Mouse (Mus musculus): Measurements from ENCODE around the gene Kcnmb3. TPM values are rescaled to one million over a fixed set of nuclear protein-coding genes. Genes with fewer than 3 reads are reported as not detected.

The Kcnmb3 gene
- polyA plus RNA-seq (2012; rRNA removed; ENCODE audit: low replicate concordance): 0.10 TPM in 1 of 2 replicates, not detected in the other

DNA sequence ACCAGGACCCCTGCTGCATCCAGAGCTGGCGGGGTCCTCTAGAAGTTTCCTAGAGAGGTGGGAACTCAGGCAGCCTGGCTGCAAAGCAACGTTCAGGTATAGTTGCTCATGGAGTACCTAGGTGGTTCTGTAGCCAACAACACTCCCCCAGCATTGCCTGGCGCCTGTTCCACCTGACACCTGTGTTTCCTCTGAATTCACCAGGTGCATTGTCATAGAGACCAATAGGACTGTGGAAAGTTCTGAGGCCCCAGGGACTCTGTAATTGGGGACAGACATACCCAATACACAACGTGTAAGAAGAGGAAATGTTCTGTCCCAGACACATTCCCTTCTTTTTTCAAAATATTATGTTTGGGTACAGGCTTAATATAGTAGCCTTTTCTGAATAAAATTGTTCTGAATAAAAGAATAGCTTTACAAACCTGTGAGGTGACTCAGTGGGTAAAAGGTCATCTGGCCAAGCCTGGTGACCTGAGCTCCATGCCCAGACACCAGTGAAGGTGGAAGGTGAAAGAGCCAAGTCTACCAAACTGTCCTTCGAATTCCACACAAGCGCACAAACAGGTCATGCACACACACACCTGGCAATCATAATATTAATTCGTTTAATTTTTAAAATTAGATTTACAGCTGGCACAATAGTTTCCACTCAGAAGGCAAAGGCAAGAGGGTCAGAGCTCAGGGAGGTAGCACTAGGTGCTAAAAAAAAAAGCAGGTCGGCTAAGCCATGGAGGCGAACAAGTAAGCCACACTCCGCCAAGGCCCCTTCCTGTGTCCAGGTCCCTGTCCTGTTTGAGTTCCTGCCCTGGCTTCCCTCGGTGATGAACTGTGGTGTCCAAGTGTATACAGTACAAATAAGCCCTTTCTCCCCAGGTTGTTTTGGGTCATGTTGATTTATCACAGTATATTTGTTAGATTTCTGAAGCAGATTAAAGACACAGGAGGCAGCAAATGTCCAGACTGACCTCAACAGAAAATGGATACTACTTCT is at the start of gene Kcnmb3:
TSS of gene Kcnmb3 (minus strand) at position 135 of the 994 bp plus-strand sequence.

DNA sequence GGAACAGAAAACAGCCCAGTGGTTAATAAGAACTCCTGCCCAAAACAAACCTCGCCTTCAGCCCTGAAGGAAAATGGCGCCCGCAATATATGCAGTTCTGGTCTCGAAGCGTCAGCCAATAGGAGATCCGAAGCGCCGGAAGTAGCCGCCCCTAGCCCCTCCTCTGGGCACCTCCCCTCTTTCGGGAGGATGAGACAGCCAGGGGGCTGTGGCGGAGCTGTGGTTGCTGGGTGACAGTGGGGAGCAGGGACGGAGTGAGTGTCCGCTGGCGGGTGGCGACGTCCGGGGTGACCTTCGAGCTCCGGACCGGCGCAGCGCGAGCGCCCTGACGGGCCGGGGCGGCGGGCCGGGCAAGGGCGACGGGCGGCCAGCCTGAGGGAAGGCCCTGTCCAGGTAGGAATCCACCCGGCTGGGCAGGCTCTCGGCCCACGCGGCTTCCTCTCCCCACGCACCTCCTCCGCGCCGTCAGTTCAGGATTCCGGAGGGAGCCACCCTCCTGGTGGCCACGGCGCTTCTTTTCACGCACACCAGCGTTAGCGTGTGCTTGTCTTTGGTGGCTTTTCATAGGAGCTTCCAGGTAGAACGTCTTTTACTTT is 37.4 kb upstream of the Kcnmb3 start, which contains the start of gene Mfn1:
TSS of gene Mfn1 (plus strand) at position 163 of the 596 bp plus-strand sequence.

DNA sequence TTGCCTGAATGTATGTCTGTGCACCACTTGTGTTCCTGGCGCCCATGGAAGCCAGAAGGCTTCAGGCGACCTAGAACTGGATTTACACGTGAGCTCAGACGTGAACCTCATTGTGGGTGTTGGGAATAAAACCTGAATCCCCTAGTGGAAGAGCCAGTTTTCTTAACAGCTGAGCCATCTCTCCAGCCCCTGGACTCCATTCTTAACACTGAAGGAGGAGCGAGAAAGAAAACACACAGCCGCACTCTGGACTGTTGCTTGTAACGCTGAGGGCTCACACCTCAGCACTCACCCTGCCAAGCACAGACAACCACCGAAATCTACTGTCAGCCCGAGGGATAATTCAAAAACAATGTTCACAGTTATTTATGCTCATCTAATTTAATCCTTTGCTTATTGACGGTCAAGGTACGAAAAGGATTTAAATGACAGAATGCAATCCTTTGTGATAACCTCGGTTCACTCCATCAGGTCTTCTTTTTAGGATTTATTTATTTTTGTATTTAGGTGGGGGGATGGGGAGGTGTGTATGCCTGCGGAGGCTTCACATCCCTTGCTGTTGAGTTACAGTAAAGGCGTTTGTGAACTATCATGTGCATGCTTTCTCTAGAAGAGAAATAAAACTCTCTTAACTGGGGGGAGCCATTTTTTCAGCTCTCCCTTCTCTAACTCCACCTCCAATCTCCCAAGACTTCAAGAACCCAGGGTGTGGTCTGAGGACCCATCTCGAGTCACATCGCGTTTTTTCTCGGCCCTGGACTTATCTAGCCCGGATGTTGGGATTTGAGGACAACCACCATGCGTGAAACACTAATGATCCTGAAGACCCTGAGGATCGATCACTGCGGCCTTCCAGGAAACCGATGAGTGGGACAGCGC is 17.7 kb upstream of the Kcnmb3 start, which contains the start of gene Zfp639:
TSS of gene Zfp639 (plus strand) at position 764 of the 879 bp plus-strand sequence.

Other genes starting within 250 kb of the Kcnmb3 start
- 9.7 and 10.3 TPM in 2 replicates for gene Zmat3, start 126.2 kb downstream of the Kcnmb3 start, polyA plus RNA-seq (2012; rRNA removed; ENCODE audit: low replicate concordance)
- gene Pik3ca, start 94.6 kb downstream of the Kcnmb3 start, polyA plus RNA-seq (2012; rRNA removed; ENCODE audit: low replicate concordance): 3.4 and 9.5 TPM in 2 replicates
- gene Zfp639, start 18.0 kb upstream of the Kcnmb3 start, polyA plus RNA-seq (2012; rRNA removed; ENCODE audit: low replicate concordance): 18.3 and 32.3 TPM in 2 replicates
- 5.9 and 19.4 TPM in 2 replicates for gene Mfn1, start 37.2 kb upstream of the Kcnmb3 start, polyA plus RNA-seq (2012; rRNA removed; ENCODE audit: low replicate concordance)
- 25.3 and 55.8 TPM in 2 replicates for gene Gnb4, start 124.4 kb upstream of the Kcnmb3 start, polyA plus RNA-seq (2012; rRNA removed; ENCODE audit: low replicate concordance)
- 12.4 and 16.5 TPM in 2 replicates for gene Actl6a, start 214.1 kb upstream of the Kcnmb3 start, polyA plus RNA-seq (2012; rRNA removed; ENCODE audit: low replicate concordance)
- gene Ndufb5, start 244.8 kb upstream of the Kcnmb3 start, polyA plus RNA-seq (2012; rRNA removed; ENCODE audit: low replicate concordance): 212 and 407 TPM in 2 replicates
- gene Mrpl47, start 245.4 kb upstream of the Kcnmb3 start, polyA plus RNA-seq (2012; rRNA removed; ENCODE audit: low replicate concordance): 1.5 and 4.4 TPM in 2 replicates